Mouse (Mus musculus): ENCODE results near the gene Mcub.
A peak's percentile ranks its signal among the peaks of the same experiment; 100 is the strongest.

The Mcub gene

GRCm38 (mm10) chr3:129949158-129949773 is 20.7 kb downstream of the Mcub start:
- no peak for DNase-seq (ENCODE audit: extremely low spot score)

- no peak for DNase-seq (ENCODE audit: extremely low spot score)
Measured at GRCm38 (mm10) chr3:129948359-129948758, 21.6 kb downstream of the Mcub start.

GRCm38 (mm10) chr3:129946217-129946914 is 23.6 kb downstream of the Mcub start:
- DNase-seq (ENCODE audit: extremely low spot score): no peak

GRCm38 (mm10) chr3:129943813-129944212 is 26.2 kb downstream of the Mcub start:
- no peak for DNase-seq (ENCODE audit: extremely low spot score)

- DNase-seq (ENCODE audit: extremely low spot score): no peak
Measured at GRCm38 (mm10) chr3:129941291-129941690, 28.7 kb downstream of the Mcub start.

- DNase-seq (ENCODE audit: extremely low spot score): no peak
Measured at GRCm38 (mm10) chr3:129940780-129941179, 29.2 kb downstream of the Mcub start.

GRCm38 (mm10) chr3:129939058-129939457 is 30.9 kb downstream of the Mcub start:
- DNase-seq (ENCODE audit: extremely low spot score): no peak

GRCm38 (mm10) chr3:129937848-129938247 is 32.2 kb downstream of the Mcub start:
- no peak for DNase-seq (ENCODE audit: extremely low spot score)

- DNase-seq (ENCODE audit: extremely low spot score): no peak
Measured at GRCm38 (mm10) chr3:129936561-129936960, 33.4 kb downstream of the Mcub start.

- peak; percentile 19 for DNase-seq (ENCODE audit: extremely low spot score)
Measured at GRCm38 (mm10) chr3:129932443-129932842, 37.6 kb downstream of the Mcub start.

GRCm38 (mm10) chr3:129930213-129930778 is 39.7 kb downstream of the Mcub start:
- DNase-seq (ENCODE audit: extremely low spot score): no peak

GRCm38 (mm10) chr3:129925861-129926260 is 44.1 kb downstream of the Mcub start:
- DNase-seq (ENCODE audit: extremely low spot score): no peak

- no peak for DNase-seq (ENCODE audit: extremely low spot score)
Measured at GRCm38 (mm10) chr3:129923581-129923980, 46.4 kb downstream of the Mcub start.

GRCm38 (mm10) chr3:129918434-129918833 is 51.6 kb downstream of the Mcub start:
- DNase-seq (ENCODE audit: extremely low spot score): peak; percentile 53

GRCm38 (mm10) chr3:129917424-129917823 is 52.6 kb downstream of the Mcub start:
- DNase-seq (ENCODE audit: extremely low spot score): no peak

- no peak for DNase-seq (ENCODE audit: extremely low spot score)
Measured at GRCm38 (mm10) chr3:129913241-129913640, 56.8 kb downstream of the Mcub start.

GRCm38 (mm10) chr3:129912025-129912424 is 58.0 kb downstream of the Mcub start:
- DNase-seq (ENCODE audit: extremely low spot score): no peak

- no peak for DNase-seq (ENCODE audit: extremely low spot score)
Measured at GRCm38 (mm10) chr3:129904381-129905132, 65.4 kb downstream of the Mcub start.

GRCm38 (mm10) chr3:129903866-129904265 is 66.1 kb downstream of the Mcub start:
- no peak for DNase-seq (ENCODE audit: extremely low spot score)

- no peak for DNase-seq (ENCODE audit: extremely low spot score)
Measured at GRCm38 (mm10) chr3:129903369-129903768, 66.6 kb downstream of the Mcub start.

- peak; percentile 89 for DNase-seq (ENCODE audit: extremely low spot score)
Measured at GRCm38 (mm10) chr3:129901271-129901809, 68.7 kb downstream of the Mcub start, which contains the start of gene Casp6. Gene Casp6, plus strand, starts transcription at chr3:129901425.

- no peak for DNase-seq (ENCODE audit: extremely low spot score)
Measured at GRCm38 (mm10) chr3:129898886-129899285, 71.1 kb downstream of the Mcub start.
